Mouse (Mus musculus) T-cell, adult 2 months (primary cell): Measurements from ENCODE around the gene Colq.
"Not testable (repeated sequence)": the region's sequence is repeated elsewhere in the genome, so short reads cannot be mapped to it uniquely, and the experiment has no call there.

Source experiments
- DNase-seq: peaks from one replicate; pipeline ENCODE4 v3.0.0; 2022; ENCODE audit warnings: low spot score

Colq gene

GRCm38 (mm10) chr14:31591243-31591642 is at the start of gene Colq:
Colq (minus strand) TSS chr14:31591343.
- no peak for DNase-seq

- no peak for DNase-seq
Measured at GRCm38 (mm10) chr14:31640346-31640889, 49.3 kb upstream of the Colq start, which contains the start of gene Gm49387. Gm49387 (minus strand) TSS chr14:31640878.

- no peak for DNase-seq
Measured at GRCm38 (mm10) chr14:31630677-31631076, 39.5 kb upstream of the Colq start.

- DNase-seq = no peak
Measured at GRCm38 (mm10) chr14:31622748-31623147, 31.6 kb upstream of the Colq start.

- no peak for DNase-seq
Measured at GRCm38 (mm10) chr14:31620591-31621223, 29.6 kb upstream of the Colq start.

- no peak for DNase-seq
Measured at GRCm38 (mm10) chr14:31617997-31618396, 26.9 kb upstream of the Colq start.

GRCm38 (mm10) chr14:31617204-31617603 is 26.1 kb upstream of the Colq start:
- DNase-seq = no peak

- no peak for DNase-seq
Measured at GRCm38 (mm10) chr14:31613671-31614070, 22.5 kb upstream of the Colq start.

GRCm38 (mm10) chr14:31611986-31612385 is 20.8 kb upstream of the Colq start:
- no peak for DNase-seq

- DNase-seq = no peak
Measured at GRCm38 (mm10) chr14:31605514-31605913, 14.4 kb upstream of the Colq start.

- no peak for DNase-seq
Measured at GRCm38 (mm10) chr14:31604916-31605315, 13.8 kb upstream of the Colq start.

- DNase-seq = not testable (repeated sequence)
Measured at GRCm38 (mm10) chr14:31602616-31602979, 11.5 kb upstream of the Colq start.

GRCm38 (mm10) chr14:31601908-31602615 is 10.9 kb upstream of the Colq start:
- no peak for DNase-seq

GRCm38 (mm10) chr14:31597446-31597845 is 6.3 kb upstream of the Colq start:
- DNase-seq = no peak

GRCm38 (mm10) chr14:31596408-31596807 is 5.3 kb upstream of the Colq start:
- DNase-seq = no peak

- no peak for DNase-seq
Measured at GRCm38 (mm10) chr14:31594693-31595092, 3.5 kb upstream of the Colq start.

GRCm38 (mm10) chr14:31593036-31593435 is 1.9 kb upstream of the Colq start:
- no peak for DNase-seq

- no peak for DNase-seq
Measured at GRCm38 (mm10) chr14:31586451-31586850, 4.7 kb downstream of the Colq start.

- DNase-seq = no peak
Measured at GRCm38 (mm10) chr14:31583082-31583481, 8.1 kb downstream of the Colq start.

- no peak for DNase-seq
Measured at GRCm38 (mm10) chr14:31577966-31578735, 13.0 kb downstream of the Colq start.

- no peak for DNase-seq
Measured at GRCm38 (mm10) chr14:31576846-31577697, 14.1 kb downstream of the Colq start.

- no peak for DNase-seq
Measured at GRCm38 (mm10) chr14:31575866-31576265, 15.3 kb downstream of the Colq start.
